Mouse (Mus musculus) T-helper 2 cell (primary cell): Measurements from ENCODE around the gene Mdfi.

Experiments
- in situ Hi-C: fragments of 300-600 bp; cut with MboI, MseI; formaldehyde crosslinking; loops from one replicate; pipeline ENCODE4 v1.15.1; 2025; ENCODE audit warnings: high pct_unique_total_duplicates

The Mdfi gene

GRCm38 (mm10) chr17:47767081-47767455 lies 67.4 kb downstream of the Mdfi start:
- in situ Hi-C loops: no loop called here

GRCm38 (mm10) chr17:47766407-47767043 lies 68.0 kb downstream of the Mdfi start:
- in situ Hi-C loops: no loop called here

GRCm38 (mm10) chr17:47765986-47766385 lies 68.5 kb downstream of the Mdfi start:
- in situ Hi-C loops: no loop called here
